Mouse (Mus musculus) brain, embryonic 18.5 days (tissue): ENCODE data around the gene Rapgef5.

Experiments used
- DNase-seq: peaks from one replicate; pipeline ENCODE4 v3.0.0-alpha.2; 2012; ENCODE audit warnings: low read depth, low spot score

The Rapgef5 gene

DNA sequence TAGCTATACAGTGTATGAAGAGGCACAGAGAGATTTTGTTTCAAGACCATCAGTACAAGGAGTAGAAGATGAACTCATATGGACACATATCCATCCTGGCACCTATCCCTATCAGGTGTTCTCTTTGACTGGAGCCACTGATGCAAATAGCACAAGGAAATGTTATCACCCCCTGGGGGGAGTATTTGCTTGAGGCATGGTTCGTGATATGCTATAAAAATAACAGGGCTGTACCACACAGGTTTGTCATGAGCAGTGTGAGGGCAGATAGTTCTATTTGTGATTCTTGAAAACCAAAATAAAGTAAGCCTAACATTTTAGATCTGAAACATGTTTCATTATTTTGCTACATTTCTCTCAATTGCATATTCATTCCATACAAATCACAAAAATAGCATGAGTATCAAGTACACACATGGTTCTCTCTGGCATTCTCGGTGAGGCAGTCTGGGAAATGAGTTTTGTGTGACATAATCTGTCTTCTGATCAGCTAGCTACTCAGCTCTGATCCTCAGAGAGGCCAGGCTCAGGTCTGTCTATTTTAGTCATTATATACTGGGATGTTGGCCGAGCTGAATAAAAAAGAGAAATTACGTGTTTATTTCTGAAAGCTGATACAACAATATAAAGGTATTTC lies 12.3 kb downstream of the Rapgef5 start:
- no peak for DNase-seq

DNA sequence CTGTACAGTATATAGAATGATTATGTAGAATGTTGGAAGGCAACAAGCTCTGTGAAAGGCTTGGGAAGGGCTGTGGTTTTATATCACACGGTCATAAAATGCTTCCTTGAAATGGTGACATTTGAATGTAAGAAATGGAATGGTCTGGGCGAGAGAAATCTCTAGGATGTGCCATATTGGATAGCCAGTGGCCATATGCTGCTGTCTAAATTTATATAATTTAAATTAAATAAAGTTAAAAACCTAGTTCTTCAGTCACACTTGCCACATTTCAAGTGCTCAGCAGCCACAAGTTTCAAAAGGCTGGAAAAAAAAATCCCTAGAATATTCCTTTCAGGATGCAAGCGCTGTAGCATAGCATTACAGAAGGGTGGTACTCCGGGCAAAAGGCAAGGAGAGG lies 14.8 kb downstream of the Rapgef5 start:
- DNase-seq: no peak

- DNase-seq: no peak
These were observed 17.2 kb downstream of the Rapgef5 start for GRCm38 (mm10) chr12:117533176-117534086.

DNA sequence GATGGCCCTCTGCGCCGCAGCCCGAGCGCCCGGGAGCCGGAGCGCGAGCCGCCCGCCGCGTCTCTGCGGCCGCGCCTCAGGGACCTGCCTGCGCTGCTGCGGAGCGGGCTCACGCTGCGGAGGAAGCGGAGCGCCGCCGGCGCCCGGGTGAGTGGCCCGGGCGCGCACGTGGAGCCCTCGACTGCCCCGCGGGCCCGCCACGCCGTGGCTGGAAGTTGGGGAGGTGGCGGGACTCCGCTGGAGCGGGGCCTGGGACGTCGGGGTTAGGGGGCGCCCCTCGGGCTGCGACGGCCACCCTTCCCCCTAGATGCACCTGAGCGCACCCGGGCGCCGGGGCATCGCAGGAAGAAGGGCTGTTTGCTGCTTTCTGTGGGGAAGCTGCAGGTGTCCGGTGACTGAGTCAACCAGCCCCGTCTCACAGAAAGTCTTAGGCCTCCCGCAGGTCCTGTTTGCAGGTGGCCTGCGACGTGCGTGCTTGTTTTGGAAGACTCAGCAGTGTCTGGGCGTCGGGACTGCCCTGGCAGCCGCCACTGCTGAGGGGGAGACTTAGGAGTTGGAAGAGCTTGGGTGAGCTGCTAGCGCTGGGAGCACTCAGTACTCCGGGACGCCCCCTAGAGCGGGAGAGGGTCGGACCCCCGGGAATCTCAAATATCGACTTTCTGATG lies 17.9 kb downstream of the Rapgef5 start:
- DNase-seq: no peak

DNA sequence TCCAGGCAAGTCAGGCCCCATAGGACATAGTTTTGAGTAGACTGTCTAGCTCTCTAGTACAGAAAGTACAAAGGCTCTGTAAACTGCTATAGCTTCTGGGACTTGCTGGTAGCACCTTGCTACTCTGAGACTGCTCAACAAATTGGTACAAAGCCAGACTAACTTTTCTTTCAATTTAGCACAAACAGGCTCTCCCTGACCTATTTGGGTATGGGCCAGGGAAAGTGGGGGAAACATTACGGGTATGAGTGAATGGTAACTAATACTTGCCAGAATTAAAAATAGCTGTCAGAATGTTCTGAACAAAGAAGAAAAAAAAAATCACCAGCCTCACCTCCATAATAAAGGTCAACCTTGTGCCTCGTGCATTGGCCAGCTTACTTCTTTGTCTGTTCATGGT lies 24.1 kb downstream of the Rapgef5 start:
- no peak for DNase-seq

DNA sequence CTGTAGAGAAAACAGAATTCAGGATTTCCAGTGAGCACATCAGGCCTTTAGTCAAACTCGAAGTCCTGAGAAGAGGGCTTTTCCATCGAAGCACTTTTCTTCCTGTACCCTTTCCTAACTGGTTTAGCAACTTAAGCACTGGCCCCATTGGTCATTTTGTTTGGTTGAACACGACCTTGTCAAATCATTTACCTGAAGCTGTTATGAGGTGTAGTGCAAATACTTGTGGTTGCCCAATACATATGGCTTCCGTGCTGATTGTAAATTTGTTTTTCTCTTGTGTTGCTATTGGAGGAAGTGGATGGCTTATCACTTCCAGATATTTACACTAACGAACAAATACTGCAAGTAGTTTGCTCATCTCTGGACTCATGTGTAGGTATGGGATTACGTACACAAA lies 29.0 kb downstream of the Rapgef5 start:
- no peak for DNase-seq

DNA sequence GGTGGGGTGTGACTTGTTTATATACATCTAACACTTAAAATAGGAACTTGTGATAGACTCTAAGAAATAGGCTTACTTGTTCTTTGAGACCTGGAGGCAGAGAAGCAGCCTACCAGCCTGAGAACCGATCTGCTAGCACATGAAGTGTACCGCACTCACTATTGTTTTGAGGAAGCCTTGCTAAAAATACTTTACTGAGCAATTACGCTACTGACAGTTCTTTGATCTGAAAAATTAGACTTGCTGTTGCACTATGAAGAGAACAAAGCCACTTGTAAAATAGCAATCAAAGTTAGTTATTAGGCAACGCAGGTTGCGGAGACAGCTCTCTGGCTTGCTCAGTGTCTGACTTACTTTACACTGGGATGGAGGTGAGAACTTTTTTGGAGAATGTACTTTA lies 37.1 kb downstream of the Rapgef5 start:
- DNase-seq: no peak

- DNase-seq: no peak
These were observed 38.4 kb downstream of the Rapgef5 start for GRCm38 (mm10) chr12:117554612-117555063.

- no peak for DNase-seq
These were observed 44.2 kb downstream of the Rapgef5 start for GRCm38 (mm10) chr12:117560450-117560849.

DNA sequence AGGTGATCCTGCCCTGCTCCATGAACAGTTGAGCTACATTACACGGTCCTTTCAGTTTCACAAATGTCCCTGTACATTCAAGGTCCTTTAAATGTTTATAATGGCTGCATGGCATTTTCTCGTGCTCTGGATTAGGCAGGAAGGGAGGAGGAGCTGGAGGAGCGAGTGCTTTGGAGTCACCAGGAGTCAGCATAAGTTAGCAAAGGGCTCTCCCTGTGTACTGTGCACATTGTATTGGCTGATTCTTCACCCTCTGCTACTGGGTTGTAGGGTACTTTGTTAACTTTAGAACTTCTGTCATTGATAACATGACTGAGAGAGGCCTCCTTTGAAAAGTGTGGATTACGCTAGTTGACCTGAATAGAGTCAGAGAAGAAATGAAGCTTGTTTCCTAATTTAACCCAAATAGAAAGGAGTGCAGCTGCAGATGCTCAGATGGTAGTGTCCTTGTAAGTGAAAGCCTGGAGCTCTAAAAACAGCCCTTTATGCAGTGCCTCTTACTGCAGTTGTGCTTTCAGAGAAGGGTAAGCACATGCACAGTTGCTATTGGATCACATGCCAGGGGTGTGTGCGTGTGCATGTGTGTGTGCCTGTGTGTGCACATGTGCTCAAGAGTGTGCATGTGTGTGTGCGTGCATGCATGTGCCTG lies 45.3 kb downstream of the Rapgef5 start:
- DNase-seq: no peak

DNA sequence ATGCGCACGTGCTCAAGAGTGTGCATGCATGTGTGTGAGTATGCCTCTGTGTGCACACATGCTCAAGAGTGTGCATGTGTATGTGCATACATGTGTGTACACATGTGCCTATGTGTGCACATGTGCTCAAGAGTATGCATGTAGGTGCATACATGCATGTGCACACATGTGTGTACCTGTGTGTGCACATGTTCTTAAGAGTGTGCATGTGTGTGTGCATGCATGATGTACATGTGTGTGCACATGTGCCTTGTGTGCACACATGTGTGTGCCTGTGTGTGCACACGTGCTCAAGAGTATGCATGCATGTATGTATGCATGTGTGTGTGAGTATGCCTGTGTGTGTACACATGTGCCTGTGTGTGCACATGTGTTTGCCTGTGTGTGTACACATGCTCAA lies 45.8 kb downstream of the Rapgef5 start:
- DNase-seq: no peak

- no peak for DNase-seq
These were observed 47.6 kb downstream of the Rapgef5 start for GRCm38 (mm10) chr12:117563859-117564258.

DNA sequence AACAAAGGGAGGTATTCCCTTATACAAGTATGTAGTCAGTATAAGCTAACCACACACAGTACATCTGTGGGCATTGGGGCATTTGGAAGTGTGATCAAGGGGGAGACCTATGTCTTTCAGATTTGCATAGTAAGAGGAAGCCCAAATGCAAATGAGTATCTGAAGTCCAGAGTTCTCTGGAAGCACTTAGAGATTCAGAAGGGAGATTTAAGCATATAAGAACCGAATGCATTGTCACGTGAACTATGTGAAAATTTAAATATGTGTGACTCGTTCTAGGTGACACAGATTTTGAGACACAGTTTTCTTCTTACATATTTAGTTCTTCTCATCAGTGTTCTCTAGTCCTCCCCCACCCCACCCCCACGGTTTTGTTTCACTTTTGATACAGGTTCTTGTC lies 50.0 kb downstream of the Rapgef5 start:
- DNase-seq: no peak

GRCm38 (mm10) chr12:117569671-117570070 lies 53.4 kb downstream of the Rapgef5 start:
- DNase-seq: no peak

DNA sequence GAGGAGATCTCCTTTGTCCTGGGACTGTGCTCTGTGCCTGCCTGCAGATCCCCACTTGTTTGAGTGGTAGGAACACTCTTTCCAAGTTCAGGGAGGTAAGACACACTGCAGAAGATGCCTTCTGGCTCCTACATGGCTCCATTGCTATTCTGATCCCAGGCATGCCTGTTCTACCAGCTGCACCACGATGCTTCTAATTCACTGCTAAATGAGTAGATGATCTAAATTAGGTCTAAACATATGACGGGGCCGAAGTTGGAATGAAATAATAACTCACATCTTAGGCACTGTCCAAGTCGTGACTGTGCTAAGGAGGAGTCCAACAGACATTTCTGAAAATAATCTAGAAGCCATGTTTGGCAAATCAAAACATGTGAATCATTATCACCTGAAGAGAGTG lies 68.0 kb downstream of the Rapgef5 start:
- no peak for DNase-seq

DNA sequence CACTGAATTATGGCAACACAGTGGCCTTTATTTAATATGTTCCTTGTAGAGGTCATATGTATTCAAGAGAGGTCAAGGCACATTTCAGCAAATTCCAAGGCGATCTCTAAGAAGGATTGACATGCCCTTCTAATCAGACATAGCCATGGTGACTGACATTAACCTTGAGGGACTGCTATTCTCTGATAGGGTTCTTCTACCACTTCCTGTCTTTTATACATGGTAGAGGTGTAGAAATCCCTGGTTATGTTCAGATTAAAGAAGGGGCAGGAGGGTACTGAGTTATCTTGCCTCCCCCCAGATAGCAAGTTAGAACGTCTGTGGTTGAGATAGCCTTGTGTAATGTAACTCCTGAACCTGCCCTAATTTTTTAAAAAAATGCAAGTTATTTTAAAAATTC lies 69.1 kb downstream of the Rapgef5 start:
- no peak for DNase-seq

- DNase-seq: no peak
These were observed 69.8 kb downstream of the Rapgef5 start for GRCm38 (mm10) chr12:117586124-117586523.

DNA sequence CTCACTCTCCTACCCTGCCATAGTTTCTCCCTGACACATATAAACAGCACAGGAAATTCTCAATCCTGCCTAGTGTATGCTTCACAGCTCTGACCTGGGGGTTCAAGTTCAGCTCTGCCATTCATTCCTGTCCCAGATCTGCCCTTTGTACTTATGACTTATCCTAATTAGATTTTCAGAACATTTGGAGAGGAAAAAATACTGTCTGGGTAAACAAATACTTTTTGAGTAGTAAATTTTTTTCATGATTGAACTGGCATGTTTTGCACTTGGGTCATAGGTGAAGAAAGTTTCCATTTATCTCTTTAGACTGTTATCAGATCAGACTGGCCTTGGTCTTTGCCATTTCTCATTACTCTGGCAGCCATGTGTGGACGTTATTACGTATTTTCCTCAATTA lies 72.9 kb downstream of the Rapgef5 start:
- no peak for DNase-seq

GRCm38 (mm10) chr12:117592019-117592418 lies 75.7 kb downstream of the Rapgef5 start:
- DNase-seq: no peak

GRCm38 (mm10) chr12:117592583-117592982 lies 76.3 kb downstream of the Rapgef5 start:
- DNase-seq: no peak

DNA sequence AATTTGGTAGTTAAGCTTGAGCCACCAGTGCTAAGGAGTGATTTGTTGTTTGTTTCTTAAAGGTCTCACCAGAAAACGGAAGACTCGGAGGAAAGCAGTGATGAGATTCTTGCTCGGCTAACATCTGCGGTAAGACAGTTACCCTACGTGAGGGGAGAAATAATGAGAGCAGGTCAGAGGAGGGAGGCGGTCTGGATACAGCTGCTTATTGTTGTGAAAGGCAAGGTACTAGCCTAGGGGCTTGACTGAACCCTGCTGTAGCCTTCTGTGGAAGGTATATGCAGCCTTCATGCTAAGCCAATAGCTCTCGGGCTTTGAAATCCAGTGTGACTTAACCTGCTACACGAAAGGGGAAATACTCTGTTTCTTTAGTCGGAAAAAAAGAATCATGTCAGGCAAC lies 78.9 kb downstream of the Rapgef5 start:
- DNase-seq: no peak

- no peak for DNase-seq
These were observed 81.9 kb downstream of the Rapgef5 start for GRCm38 (mm10) chr12:117598190-117598589.
